Mouse (Mus musculus): ENCODE data around the gene Rgl3. TPM values are rescaled to one million over a fixed set of nuclear protein-coding genes. Genes with fewer than 3 reads are reported as not detected.

Rgl3 gene
- total RNA-seq, 2 experiments from 2014 or later = not detected

- ATAC-seq (replicated peaks; ENCODE audit: poor library complexity) = no peak
Observed at GRCm38 (mm10) chr9:21925034-21925433, 64.2 kb downstream of the Rgl3 start.

DNA sequence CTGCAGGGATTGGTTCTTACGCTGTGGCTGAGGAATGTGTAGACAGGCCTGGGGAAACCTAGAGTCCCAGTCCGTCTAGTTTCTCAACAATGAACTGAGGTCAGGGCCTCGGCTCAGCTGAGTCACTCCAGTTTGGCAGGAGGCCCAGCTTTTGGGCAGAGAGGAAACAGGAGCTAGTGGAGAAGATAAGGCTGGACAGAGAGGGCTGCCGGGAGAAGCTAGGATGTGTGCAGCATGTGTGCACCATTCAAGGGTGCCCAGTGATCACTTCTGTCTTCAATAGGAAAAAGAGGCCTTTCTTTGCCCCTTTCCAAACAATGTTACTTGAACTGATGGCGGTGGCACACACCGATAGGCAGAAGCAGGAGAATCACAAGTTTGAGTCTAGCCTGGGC lies 65.2 kb downstream of the Rgl3 start:
- peak; percentile 74 for ATAC-seq (replicated peaks; ENCODE audit: poor library complexity)

GRCm38 (mm10) chr9:21923490-21924098 lies 65.7 kb downstream of the Rgl3 start:
- no peak for ATAC-seq (replicated peaks; ENCODE audit: poor library complexity)

- ATAC-seq (replicated peaks; ENCODE audit: poor library complexity) = no peak
Observed at GRCm38 (mm10) chr9:21923036-21923435, 66.2 kb downstream of the Rgl3 start.

Other genes with a start within 250 kb of the Rgl3 start
- gene Spc24, start 229.1 kb downstream of the Rgl3 start, total RNA-seq (2015) = 43.2 and 50.1 TPM in 2 replicates
- 128 and 151 TPM in 2 replicates for gene Spc24, start 229.1 kb downstream of the Rgl3 start, total RNA-seq (2017)
- gene Kank2, start 190.7 kb downstream of the Rgl3 start, total RNA-seq (2015) = 0.72 and 1.2 TPM in 2 replicates
- 0.71 and 1.2 TPM in 2 replicates for gene Kank2, start 190.7 kb downstream of the Rgl3 start, total RNA-seq (2017)
- gene Angptl8, start 153.9 kb downstream of the Rgl3 start, total RNA-seq (2015) = 0.22 and 1.8 TPM in 2 replicates
- 4.0 and 4.7 TPM in 2 replicates for gene Angptl8, start 153.9 kb downstream of the Rgl3 start, total RNA-seq (2017)
- 0.64 and 1.6 TPM in 2 replicates for gene Dock6, start 136.8 kb downstream of the Rgl3 start, total RNA-seq (2015)
- 0.67 and 2.3 TPM in 2 replicates for gene Dock6, start 136.8 kb downstream of the Rgl3 start, total RNA-seq (2017)
- 14.5 and 20.1 TPM in 2 replicates for gene Rab3d, start 71.3 kb downstream of the Rgl3 start, total RNA-seq (2015)
- gene Rab3d, start 71.3 kb downstream of the Rgl3 start, total RNA-seq (2017) = 37.3 and 50.6 TPM in 2 replicates
- 0.12 TPM in 1 of 2 replicates, not detected in the other for gene Ccdc159, start 62.0 kb downstream of the Rgl3 start, total RNA-seq (2015)
- gene Ccdc159, start 62.0 kb downstream of the Rgl3 start, total RNA-seq (2017) = 0.08 and 0.41 TPM in 2 replicates
- gene Tmem205, start 61.9 kb downstream of the Rgl3 start, total RNA-seq (2015) = 49.4 and 60.5 TPM in 2 replicates
- gene Tmem205, start 61.9 kb downstream of the Rgl3 start, total RNA-seq (2017) = 19.7 and 22.1 TPM in 2 replicates
- 0.42 TPM in 2 replicates for gene Plppr2, start 52.4 kb downstream of the Rgl3 start, total RNA-seq (2015)
- 0.21 TPM in 1 of 2 replicates, not detected in the other for gene Plppr2, start 52.4 kb downstream of the Rgl3 start, total RNA-seq (2017)
- 8.1 and 9.0 TPM in 2 replicates for gene Swsap1, start 33.7 kb downstream of the Rgl3 start, total RNA-seq (2015)
- gene Swsap1, start 33.7 kb downstream of the Rgl3 start, total RNA-seq (2017) = 4.1 and 5.8 TPM in 2 replicates
- 3.0 and 6.0 TPM in 2 replicates for gene Epor, start 25.9 kb downstream of the Rgl3 start, total RNA-seq (2015)
- gene Epor, start 25.9 kb downstream of the Rgl3 start, total RNA-seq (2017) = 3.8 and 5.0 TPM in 2 replicates
- gene Ccdc151, start 13.2 kb upstream of the Rgl3 start, total RNA-seq (2015) = not detected in 2 replicates
- gene Ccdc151, start 13.2 kb upstream of the Rgl3 start, total RNA-seq (2017) = not detected in 2 replicates
- 50.3 and 51.2 TPM in 2 replicates for gene Prkcsh, start 13.4 kb upstream of the Rgl3 start, total RNA-seq (2015)
- 136 and 146 TPM in 2 replicates for gene Prkcsh, start 13.4 kb upstream of the Rgl3 start, total RNA-seq (2017)
- gene Elavl3, start 62.6 kb upstream of the Rgl3 start, total RNA-seq (2015) = not detected in 2 replicates
- not detected in 2 replicates for gene Elavl3, start 62.6 kb upstream of the Rgl3 start, total RNA-seq (2017)
- not detected in 2 replicates for gene Gm49318, start 81.8 kb upstream of the Rgl3 start, total RNA-seq (2015)
- gene Gm49318, start 81.8 kb upstream of the Rgl3 start, total RNA-seq (2017) = not detected in 2 replicates
- gene Zfp653, start 81.9 kb upstream of the Rgl3 start, total RNA-seq (2015) = 4.9 and 7.1 TPM in 2 replicates
- gene Zfp653, start 81.9 kb upstream of the Rgl3 start, total RNA-seq (2017) = 8.0 and 11.9 TPM in 2 replicates
- gene Ecsit, start 96.0 kb upstream of the Rgl3 start, total RNA-seq (2015) = 10.1 and 12.0 TPM in 2 replicates
- gene Ecsit, start 96.0 kb upstream of the Rgl3 start, total RNA-seq (2017) = 20.8 and 24.0 TPM in 2 replicates
- gene Cnn1, start 109.8 kb upstream of the Rgl3 start, total RNA-seq (2015) = not detected in 2 replicates
- not detected in 2 replicates for gene Cnn1, start 109.8 kb upstream of the Rgl3 start, total RNA-seq (2017)
- 106 and 124 TPM in 2 replicates for gene Elof1, start 127.7 kb upstream of the Rgl3 start, total RNA-seq (2015)
- gene Elof1, start 127.7 kb upstream of the Rgl3 start, total RNA-seq (2017) = 43.6 and 49.6 TPM in 2 replicates
- 3.3 and 4.1 TPM in 2 replicates for gene Acp5, start 146.3 kb upstream of the Rgl3 start, total RNA-seq (2015)
- gene Acp5, start 146.3 kb upstream of the Rgl3 start, total RNA-seq (2017) = 2.9 and 5.3 TPM in 2 replicates
- gene Pigyl, start 167.4 kb upstream of the Rgl3 start, total RNA-seq (2015) = 21.8 and 25.4 TPM in 2 replicates
- gene Pigyl, start 167.4 kb upstream of the Rgl3 start, total RNA-seq (2017) = 28.4 and 31.8 TPM in 2 replicates
- not detected in 2 replicates for gene Zfp872, start 198.6 kb upstream of the Rgl3 start, total RNA-seq (2015)
- not detected in 2 replicates for gene Zfp872, start 198.6 kb upstream of the Rgl3 start, total RNA-seq (2017)
- gene Zfp809, start 236.3 kb upstream of the Rgl3 start, total RNA-seq (2015) = 42.9 and 52.0 TPM in 2 replicates
- 28.8 and 32.3 TPM in 2 replicates for gene Zfp809, start 236.3 kb upstream of the Rgl3 start, total RNA-seq (2017)

Measured in megakaryocyte progenitor cell, adult 5-6 weeks (primary cell).